Mouse (Mus musculus): ENCODE data around the gene Fam114a1. TPM values are rescaled to one million over a fixed set of nuclear protein-coding genes. Genes with fewer than 3 reads are reported as not detected.

The Fam114a1 gene
- polyA plus RNA-seq, 2 experiments, result 7.1 to 8.5 TPM

DNA sequence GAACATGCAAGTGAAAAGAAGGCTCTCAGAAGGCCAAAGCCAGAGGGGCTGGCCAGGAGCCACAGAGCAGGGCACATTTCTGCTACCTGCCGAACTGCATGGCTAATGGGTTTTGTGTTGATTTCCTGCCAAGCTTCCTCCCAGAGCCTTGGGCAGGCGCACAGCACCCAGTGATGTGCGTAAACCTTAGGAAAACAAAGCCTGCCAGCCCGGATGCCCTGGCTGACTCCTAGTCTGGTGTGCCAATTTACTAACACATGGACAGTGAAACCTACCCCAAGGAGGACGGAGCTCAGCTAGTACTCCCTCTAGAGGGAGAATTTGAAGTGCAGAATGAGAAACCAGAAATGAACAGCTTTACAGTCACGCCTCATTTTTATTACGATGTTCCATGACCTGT is 50.0 kb downstream of the Fam114a1 start:
- Histone ChIP-seq H3K4me1 (replicated peaks; ENCODE audit: control insufficient read depth in 2 of 2, insufficient read depth in 2 of 2, low read length in 1 of 2) (no peaks in the 10 kb centered on the region), H3K4me2 (ENCODE audit: low read depth) (no peak overlapping the region), H3K9ac (replicated peaks) (no peak overlapping the region), H3K4me3 (ENCODE audit: insufficient read depth in 1 of 2, low read depth in 2 of 2, low read length in 2 of 2) (no peak overlapping the region), H3K27ac (no peak overlapping the region), H3K36me3 (replicated peaks; ENCODE audit: control insufficient read depth, insufficient read depth, low read depth) (no peaks in the 10 kb centered on the region; the same call in 1 of the 2 replicates), H3K27me3 (ENCODE audit: control insufficient read depth, insufficient read depth, low read length) (no peaks in the 10 kb centered on the region), H3K9me3 (ENCODE audit: control insufficient read depth, low read length) (no peaks in the 10 kb centered on the region)
- no peak for ATAC-seq (ENCODE audit: insufficient read depth)
- no peak for DNase-seq (ENCODE audit: low read depth in 3 of 3, low spot score in 3 of 3)
- WGBS (ENCODE audit: insufficient replicate concordance), result 40% methylated on average over 7 of the region's 7 CpGs
- TF ChIP-seq EP300 (IDR thresholded peaks at IDR 0.05; ENCODE audit: low read depth), result no peak
- TF ChIP-seq CTCF (IDR thresholded peaks at IDR 0.05; ENCODE audit: low read depth), result peak; percentile 32

DNA sequence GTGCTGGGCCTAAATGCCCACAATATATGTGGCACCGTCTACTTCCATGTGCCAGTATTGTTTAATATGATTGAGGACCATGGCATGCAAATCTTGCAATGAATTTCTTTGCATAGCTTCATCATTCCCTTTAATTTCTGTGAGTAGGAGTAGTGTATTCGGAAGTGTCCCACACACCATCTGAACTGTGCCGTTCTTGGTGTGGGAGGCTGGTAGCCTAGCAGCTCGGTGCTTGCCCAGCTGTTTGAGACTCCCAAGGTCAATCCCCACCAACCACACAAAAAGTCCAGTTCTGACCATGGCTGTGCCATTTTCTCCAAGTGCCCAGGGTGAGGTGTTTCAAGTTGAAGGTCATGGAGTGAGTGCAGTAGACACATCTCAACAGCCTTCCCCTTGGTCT is 52.1 kb downstream of the Fam114a1 start:
- no peak overlapping the region for H3K9ac ChIP-seq (replicated peaks)
- ATAC-seq (ENCODE audit: insufficient read depth), result no peak
- H3K4me3 ChIP-seq (ENCODE audit: insufficient read depth in 1 of 2, low read depth in 2 of 2, low read length in 2 of 2), result no peak overlapping the region
- no peaks in the 10 kb centered on the region for H3K4me1 ChIP-seq (replicated peaks; ENCODE audit: control insufficient read depth in 2 of 2, insufficient read depth in 2 of 2, low read length in 1 of 2)
- no peak overlapping the region for H3K27ac ChIP-seq
- no peaks in the 10 kb centered on the region; the same call in 1 of the 2 replicates for H3K36me3 ChIP-seq (replicated peaks; ENCODE audit: control insufficient read depth, insufficient read depth, low read depth)
- no peaks in the 10 kb centered on the region for H3K27me3 ChIP-seq (ENCODE audit: control insufficient read depth, insufficient read depth, low read length)
- H3K9me3 ChIP-seq (ENCODE audit: control insufficient read depth, low read length), result no peaks in the 10 kb centered on the region
- H3K4me2 ChIP-seq (ENCODE audit: low read depth), result no peak overlapping the region
- no peak for TF ChIP-seq CTCF (IDR thresholded peaks at IDR 0.05; ENCODE audit: low read depth)
- no peak for TF ChIP-seq EP300 (IDR thresholded peaks at IDR 0.05; ENCODE audit: low read depth)
- WGBS (ENCODE audit: insufficient replicate concordance), result 71% methylated on average over 4 of the region's 4 CpGs
- DNase-seq (ENCODE audit: low read depth in 3 of 3, low spot score in 3 of 3), result no peak

DNA sequence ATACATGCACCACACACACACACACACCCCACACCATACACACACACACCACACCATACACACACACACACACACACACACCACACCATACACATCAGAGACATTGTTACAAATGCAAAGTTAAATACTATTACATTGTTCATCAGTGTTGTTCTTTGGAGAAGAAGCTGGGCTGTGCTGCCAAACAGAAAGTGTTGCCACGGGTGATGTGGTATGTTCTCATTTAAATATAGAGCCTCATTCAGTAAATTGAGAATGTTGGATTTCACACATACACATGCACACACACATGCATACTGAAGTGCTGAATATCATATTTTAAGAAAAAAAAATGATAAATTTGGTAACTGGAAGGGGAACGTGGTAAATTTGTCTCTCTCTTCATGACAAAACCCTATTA is 54.8 kb downstream of the Fam114a1 start:
- no peaks in the 10 kb centered on the region; the same call in 1 of the 2 replicates for H3K36me3 ChIP-seq (replicated peaks; ENCODE audit: control insufficient read depth, insufficient read depth, low read depth)
- H3K4me3 ChIP-seq (ENCODE audit: insufficient read depth in 1 of 2, low read depth in 2 of 2, low read length in 2 of 2), result no peak overlapping the region
- H3K4me2 ChIP-seq (ENCODE audit: low read depth), result no peak overlapping the region
- H3K27me3 ChIP-seq (ENCODE audit: control insufficient read depth, insufficient read depth, low read length), result no peaks in the 10 kb centered on the region
- ATAC-seq (ENCODE audit: insufficient read depth) (no peak), DNase-seq (ENCODE audit: low read depth in 3 of 3, low spot score in 3 of 3) (no peak)
- no peak overlapping the region for H3K27ac ChIP-seq
- 73% methylated on average over 2 of the region's 2 CpGs for WGBS (ENCODE audit: insufficient replicate concordance)
- no peaks in the 10 kb centered on the region for H3K4me1 ChIP-seq (replicated peaks; ENCODE audit: control insufficient read depth in 2 of 2, insufficient read depth in 2 of 2, low read length in 1 of 2)
- no peaks in the 10 kb centered on the region for H3K9me3 ChIP-seq (ENCODE audit: control insufficient read depth, low read length)
- no peak for TF ChIP-seq EP300 (IDR thresholded peaks at IDR 0.05; ENCODE audit: low read depth)
- no peak for TF ChIP-seq CTCF (IDR thresholded peaks at IDR 0.05; ENCODE audit: low read depth)
- no peak overlapping the region for H3K9ac ChIP-seq (replicated peaks)

DNA sequence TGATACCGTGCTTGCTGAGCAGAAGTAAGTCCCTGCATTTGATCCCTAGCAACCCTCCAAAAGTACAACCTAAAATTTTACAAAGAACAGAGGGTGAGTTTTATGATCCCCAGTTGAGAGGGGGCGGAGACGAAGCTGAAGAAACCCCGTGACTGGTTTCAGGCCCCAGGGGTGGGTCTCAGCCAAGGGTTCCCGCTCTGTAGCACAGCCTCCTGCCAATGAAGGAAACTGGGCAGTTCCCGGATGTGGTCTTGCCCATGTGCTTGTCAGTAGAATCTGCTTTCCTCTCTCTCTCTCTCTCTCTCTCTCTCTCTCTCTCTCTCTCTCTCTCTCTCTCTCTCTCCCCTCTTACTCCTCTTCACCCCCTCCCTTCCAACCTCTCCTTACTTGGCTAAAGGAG is 56.0 kb downstream of the Fam114a1 start:
- ATAC-seq (ENCODE audit: insufficient read depth) (no peak), DNase-seq (ENCODE audit: low read depth in 3 of 3, low spot score in 3 of 3) (no peak)
- Histone ChIP-seq H3K27me3 (ENCODE audit: control insufficient read depth, insufficient read depth, low read length) (no peaks in the 10 kb centered on the region), H3K27ac (no peak overlapping the region), H3K4me1 (replicated peaks; ENCODE audit: control insufficient read depth in 2 of 2, insufficient read depth in 2 of 2, low read length in 1 of 2) (no peaks in the 10 kb centered on the region), H3K36me3 (replicated peaks; ENCODE audit: control insufficient read depth, insufficient read depth, low read depth) (no peaks in the 10 kb centered on the region; the same call in 1 of the 2 replicates), H3K4me2 (ENCODE audit: low read depth) (no peak overlapping the region), H3K4me3 (ENCODE audit: insufficient read depth in 1 of 2, low read depth in 2 of 2, low read length in 2 of 2) (no peak overlapping the region), H3K9me3 (ENCODE audit: control insufficient read depth, low read length) (no peaks in the 10 kb centered on the region), H3K9ac (replicated peaks) (no peak overlapping the region)
- TF ChIP-seq EP300 (IDR thresholded peaks at IDR 0.05; ENCODE audit: low read depth) (no peak), CTCF (IDR thresholded peaks at IDR 0.05; ENCODE audit: low read depth) (no peak)
- WGBS (ENCODE audit: insufficient replicate concordance), result 30% methylated on average over 6 of the region's 6 CpGs

DNA sequence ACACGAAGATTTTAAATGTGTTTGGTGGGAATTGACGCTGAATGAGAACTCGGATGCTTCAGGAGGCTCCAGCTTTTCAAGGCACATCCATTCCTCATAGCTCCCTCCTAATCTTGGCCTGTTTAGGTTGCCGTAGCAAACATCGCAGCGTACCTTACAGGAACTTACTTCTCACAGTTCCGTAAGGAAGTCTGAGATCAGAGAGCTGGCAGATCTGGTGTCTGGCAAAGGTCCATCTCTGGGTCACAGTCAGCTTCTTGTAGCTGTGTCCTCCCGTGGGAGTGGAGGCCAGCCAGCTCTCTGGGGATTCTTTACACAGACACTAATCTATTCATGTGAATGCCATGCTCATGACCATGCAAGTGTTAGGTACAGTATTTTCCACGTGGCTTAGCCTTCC is 56.9 kb downstream of the Fam114a1 start:
- Histone ChIP-seq H3K4me3 (ENCODE audit: insufficient read depth in 1 of 2, low read depth in 2 of 2, low read length in 2 of 2) (no peak overlapping the region), H3K27ac (no peak overlapping the region), H3K9me3 (ENCODE audit: control insufficient read depth, low read length) (no peaks in the 10 kb centered on the region), H3K36me3 (replicated peaks; ENCODE audit: control insufficient read depth, insufficient read depth, low read depth) (no peaks in the 10 kb centered on the region; the same call in 1 of the 2 replicates), H3K4me2 (ENCODE audit: low read depth) (no peak overlapping the region), H3K4me1 (replicated peaks; ENCODE audit: control insufficient read depth in 2 of 2, insufficient read depth in 2 of 2, low read length in 1 of 2) (no peaks in the 10 kb centered on the region), H3K9ac (replicated peaks) (no peak overlapping the region), H3K27me3 (ENCODE audit: control insufficient read depth, insufficient read depth, low read length) (no peaks in the 10 kb centered on the region)
- no peak for TF ChIP-seq EP300 (IDR thresholded peaks at IDR 0.05; ENCODE audit: low read depth)
- no peak for TF ChIP-seq CTCF (IDR thresholded peaks at IDR 0.05; ENCODE audit: low read depth)
- ATAC-seq (ENCODE audit: insufficient read depth) (no peak), DNase-seq (ENCODE audit: low read depth in 3 of 3, low spot score in 3 of 3) (no peak)
- 75% methylated on average over 9 of the region's 9 CpGs for WGBS (ENCODE audit: insufficient replicate concordance)

Data from liver, embryonic 14.5 days (tissue).